7 mouse cellular contexts compared by ENCODE assay signal in genomic region chr3:101896893-101897292, GRCm38 (mm10). TPM values are rescaled to one million over a fixed set of nuclear protein-coding genes. Genes with fewer than 3 reads are reported as not detected.
DNase-seq lines count a peak whose midpoint lies in the region; ATAC-seq lines count a peak whose summit lies in the region.

No protein-coding gene starts in this region.

- no peaks in the 10 kb centered on the region for H3K27me3 ChIP-seq in forebrain, embryonic 15.5 days
- no peaks in the 10 kb centered on the region for H3K27me3 ChIP-seq in hindbrain, embryonic 13.5 days
- no peaks in the 10 kb centered on the region for H3K27me3 ChIP-seq in midbrain, embryonic 11.5 days (ENCODE audit: control insufficient read depth, insufficient read depth, low read length)

- H3K4me1 ChIP-seq in forebrain, embryonic 15.5 days: 0 out of 2 replicates have a peak, but pooled peaks cover 6% of the 10 kb centered on the region
- H3K4me1 ChIP-seq in hindbrain, embryonic 13.5 days (replicated peaks): 0 out of 2 replicates have a peak, but pooled peaks cover 11% of the 10 kb centered on the region
- no peaks in the 10 kb centered on the region for H3K4me1 ChIP-seq in midbrain, embryonic 11.5 days (ENCODE audit: control insufficient read depth, insufficient read depth, low read length)

- H3K4me2 ChIP-seq in forebrain, embryonic 15.5 days (replicated peaks): no peak overlapping the region
- no peak overlapping the region for H3K4me2 ChIP-seq in hindbrain, embryonic 13.5 days
- no peak overlapping the region for H3K4me2 ChIP-seq in midbrain, embryonic 11.5 days

- no peak overlapping the region for H3K4me3 ChIP-seq in forebrain, embryonic 15.5 days
- no peak overlapping the region for H3K4me3 ChIP-seq in hindbrain, embryonic 13.5 days
- H3K4me3 ChIP-seq in midbrain, embryonic 11.5 days (ENCODE audit: low read depth, low read length): no peak overlapping the region

- H3K27ac ChIP-seq in forebrain, embryonic 15.5 days (replicated peaks): no peak overlapping the region
- no peak overlapping the region for H3K27ac ChIP-seq in hindbrain, embryonic 13.5 days
- no peak overlapping the region for H3K27ac ChIP-seq in midbrain, embryonic 11.5 days (ENCODE audit: low read depth, low read length)

- peak; percentile 71 for ATAC-seq in forebrain, embryonic 15.5 days (replicated peaks)
- ATAC-seq in hindbrain, embryonic 13.5 days (ENCODE audit: low FRiP score): peak; percentile 76; the same call in 1 of the 2 replicates
- ATAC-seq in midbrain, embryonic 11.5 days (ENCODE audit: low FRiP score): peak; percentile 48; the same call in 1 of the 2 replicates

- 26% methylated on average over 9 of the region's 9 CpGs for WGBS in forebrain, embryonic 15.5 days
- 22% methylated on average over 9 of the region's 9 CpGs for WGBS in hindbrain, embryonic 13.5 days
- WGBS in midbrain, embryonic 11.5 days: 29% methylated on average over 9 of the region's 9 CpGs

- H3K9ac ChIP-seq in forebrain, embryonic 15.5 days (replicated peaks): no peak overlapping the region
- H3K9ac ChIP-seq in hindbrain, embryonic 13.5 days: no peak overlapping the region
- no peak overlapping the region for H3K9ac ChIP-seq in midbrain, embryonic 11.5 days (ENCODE audit: low read length)

- peak; percentile 88 for DNase-seq in R1 (ENCODE audit: low read depth, low spot score)
- peak; percentile 56 for DNase-seq in c-Kit-positive CD71-positive TER-119-positive erythroid progenitor cells, embryonic 14.5 days (ENCODE audit: low spot score)
- DNase-seq in left cerebral cortex, adult 18-20 months (ENCODE audit: low spot score in 2 of 2): peak; percentile 56 to 63
- DNase-seq in midbrain, embryonic 11.5 days (ENCODE audit: low spot score, missing footprints): peak; percentile 93
- DNase-seq in skeletal muscle tissue, adult 2 months (ENCODE audit: low read depth, low spot score): peak; percentile 37

- H3K36me3 ChIP-seq in forebrain, embryonic 15.5 days: no peaks in the 10 kb centered on the region
- H3K36me3 ChIP-seq in hindbrain, embryonic 13.5 days: peaks cover 5% of the 10 kb centered on the region; the same call in 1 of the 2 replicates
- H3K36me3 ChIP-seq in midbrain, embryonic 11.5 days (ENCODE audit: control insufficient read depth, insufficient read depth, low read length): no peaks in the 10 kb centered on the region

- no peaks in the 10 kb centered on the region for H3K9me3 ChIP-seq in forebrain, embryonic 15.5 days
- H3K9me3 ChIP-seq in hindbrain, embryonic 13.5 days: no peaks in the 10 kb centered on the region
- H3K9me3 ChIP-seq in midbrain, embryonic 11.5 days (ENCODE audit: control insufficient read depth, low read length): no peaks in the 10 kb centered on the region

RNA-seq across cellular contexts. Expression of gene Slc22a15, which starts 27.4 kb away (rescaled TPM):
- 4.5 and 5.3 TPM in 2 replicates for polyA plus RNA-seq in forebrain, embryonic 15.5 days (2015; fragmentation: Nextera tagmentation; extraction: Ambion mirVana)
- 7.4 and 7.5 TPM in 2 replicates for polyA plus RNA-seq in hindbrain, embryonic 13.5 days (2015; fragmentation: Nextera tagmentation; extraction: Ambion mirVana)
- 1 to 10 TPM; 7.3 to 8.7 TPM for total RNA-seq in left cerebral cortex, adult 18-20 months (2021)
- polyA plus RNA-seq in midbrain, embryonic 11.5 days (2014; fragmentation: Nextera tagmentation; extraction: Ambion mirVana): 4.6 and 5.0 TPM in 2 replicates

RNA-seq across cellular contexts. Expression of gene Mab21l3, which starts 48.1 kb away (rescaled TPM):
- 0.32 and 0.56 TPM in 2 replicates for polyA plus RNA-seq in forebrain, embryonic 15.5 days (2015; fragmentation: Nextera tagmentation; extraction: Ambion mirVana)
- polyA plus RNA-seq in hindbrain, embryonic 13.5 days (2015; fragmentation: Nextera tagmentation; extraction: Ambion mirVana): 0.19 and 0.34 TPM in 2 replicates
- total RNA-seq in left cerebral cortex, adult 18-20 months (2021): under 1 TPM; 0.23 to 0.30 TPM
- polyA plus RNA-seq in midbrain, embryonic 11.5 days (2014; fragmentation: Nextera tagmentation; extraction: Ambion mirVana): 0.34 and 0.55 TPM in 2 replicates

Comparison
In these comparisons a context has a peak if more than half of its experiments do, and no peak if none do; other contexts are left out.
1. DNase-seq: peak in every context shown above with its lines; median percentile 93 in midbrain, embryonic 11.5 days; 88 in R1; 60 in left cerebral cortex, adult 18-20 months; 56 in c-Kit-positive CD71-positive TER-119-positive erythroid progenitor cells, embryonic 14.5 days; 37 in skeletal muscle tissue, adult 2 months.